Mouse (Mus musculus) CH12.LX (cell line): ENCODE results near the gene Dusp19. TPM values are rescaled to one million over a fixed set of nuclear protein-coding genes. Genes with fewer than 3 reads are reported as not detected.

Source experiments
- polyA plus RNA-seq: library from polyadenylated mRNA; unstranded; fragments of >175 nt; gene quantifications from 2 replicates; pipeline ENCODE4 v1.2.1, GENCODE M21; 2012; ENCODE audit warnings: low read depth; ENCODE audit not compliant: insufficient read length
- total RNA-seq, 2 experiments: library from RNA; depleted of rRNA; stranded (reverse); fragments of 300-350 nt in 1 of 2; fragments of >200 nt in 1 of 2; gene quantifications; 2 replicates each; pipeline ENCODE4 v1.2.3; 2012 to 2014

The Dusp19 gene
- total and polyA plus RNA-seq, 3 experiments = 19.0 to 27.3 (median 23.1) TPM

Other genes with a start within 250 kb of the Dusp19 start
- gene Frzb, start 169.4 kb upstream of the Dusp19 start, total RNA-seq (2012; rRNA removed) = not detected in 2 replicates
- gene Frzb, start 169.4 kb upstream of the Dusp19 start, total RNA-seq (2014; rRNA removed) = not detected in 2 replicates
- gene Frzb, start 169.4 kb upstream of the Dusp19 start, polyA plus RNA-seq = not detected in 2 replicates
- 3.9 and 4.2 TPM in 2 replicates for gene Nckap1, start 35.7 kb upstream of the Dusp19 start, total RNA-seq (2012; rRNA removed)
- gene Nckap1, start 35.7 kb upstream of the Dusp19 start, total RNA-seq (2014; rRNA removed) = 6.8 and 7.6 TPM in 2 replicates
- gene Nckap1, start 35.7 kb upstream of the Dusp19 start, polyA plus RNA-seq = 7.1 and 7.7 TPM in 2 replicates
- 37.9 and 51.0 TPM in 2 replicates for gene Nup35, start 191 bp downstream of the Dusp19 start, total RNA-seq (2012; rRNA removed)
- gene Nup35, start 191 bp downstream of the Dusp19 start, total RNA-seq (2014; rRNA removed) = 134 and 161 TPM in 2 replicates
- gene Nup35, start 191 bp downstream of the Dusp19 start, polyA plus RNA-seq = 49.0 and 53.2 TPM in 2 replicates